Mouse (Mus musculus) mature B cell (primary cell): ENCODE results near the gene Ddx41.

Source experiments
- in situ Hi-C: fragments of 300-500 bp; cut with MboI; formaldehyde crosslinking; loops from 2 replicates; pipeline ENCODE4 v1.14.3; 2019

Gene Ddx41

DNA sequence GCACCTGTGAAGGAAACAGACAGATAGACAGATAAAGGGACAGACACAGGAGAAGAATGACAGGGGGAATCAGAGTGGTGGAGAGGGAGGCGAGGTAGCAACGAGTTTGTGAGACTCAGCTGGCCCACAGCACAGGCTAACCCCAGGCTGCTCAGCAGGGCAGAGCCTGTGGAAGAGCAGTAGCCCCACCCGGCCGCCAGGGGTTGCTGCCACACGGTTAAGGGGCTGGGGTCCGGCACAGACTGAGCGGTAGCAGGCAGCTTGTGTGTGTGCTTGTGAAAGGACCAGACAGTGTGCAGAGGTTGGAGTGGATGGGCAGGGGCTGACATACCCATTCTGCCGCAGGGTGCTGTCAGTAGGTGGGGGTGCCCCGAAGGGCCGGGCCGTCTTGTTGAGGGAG, 28.6 kb downstream of the Ddx41 start:
- in situ Hi-C loops: no loop called here

DNA sequence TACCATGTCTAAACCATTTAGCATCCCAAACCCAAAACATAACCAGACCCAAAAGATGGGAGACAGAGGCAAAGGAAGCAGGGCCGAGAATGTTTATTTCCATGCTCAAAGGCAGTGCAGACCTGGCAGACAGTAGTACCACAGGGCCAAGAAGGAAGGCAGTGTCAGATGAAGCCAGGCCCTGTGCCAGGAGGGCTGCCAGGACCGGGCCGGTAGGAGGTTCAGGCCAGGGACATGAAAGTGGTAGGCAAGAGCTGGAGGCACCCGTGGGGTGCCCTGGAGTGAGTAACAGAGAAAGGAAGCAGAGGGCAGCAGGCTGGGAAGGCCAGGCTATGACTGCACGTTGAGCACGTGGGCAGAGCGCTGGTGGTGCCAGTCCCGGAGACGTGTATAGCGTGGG, 29.8 kb downstream of the Ddx41 start:
- in situ Hi-C loops: no loop called here

DNA sequence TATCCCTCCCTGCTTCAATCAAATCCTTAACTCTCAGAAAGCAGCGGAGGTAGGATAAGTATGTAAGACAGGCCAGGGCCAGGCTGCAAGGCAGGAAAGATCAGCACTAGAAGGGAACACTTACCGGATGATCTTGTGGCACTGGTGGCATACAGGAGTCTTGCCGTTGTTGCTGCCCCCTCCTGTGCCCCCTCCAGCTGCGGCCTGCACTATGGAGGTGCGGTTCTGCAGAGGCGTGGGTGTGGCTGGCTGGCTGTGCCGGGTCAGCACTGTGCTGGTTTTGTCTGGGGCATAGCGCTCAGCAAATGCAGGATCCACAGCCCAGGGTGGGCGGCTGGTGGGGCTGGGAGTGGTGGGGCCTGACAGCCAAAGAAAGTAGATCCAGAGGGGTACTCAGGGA, 30.6 kb downstream of the Ddx41 start:
- in situ Hi-C loops: no loop called here

- in situ Hi-C loops: no loop called here
Observed at GRCm38 (mm10) chr13:55504390-55504789, 32.1 kb downstream of the Ddx41 start.

DNA sequence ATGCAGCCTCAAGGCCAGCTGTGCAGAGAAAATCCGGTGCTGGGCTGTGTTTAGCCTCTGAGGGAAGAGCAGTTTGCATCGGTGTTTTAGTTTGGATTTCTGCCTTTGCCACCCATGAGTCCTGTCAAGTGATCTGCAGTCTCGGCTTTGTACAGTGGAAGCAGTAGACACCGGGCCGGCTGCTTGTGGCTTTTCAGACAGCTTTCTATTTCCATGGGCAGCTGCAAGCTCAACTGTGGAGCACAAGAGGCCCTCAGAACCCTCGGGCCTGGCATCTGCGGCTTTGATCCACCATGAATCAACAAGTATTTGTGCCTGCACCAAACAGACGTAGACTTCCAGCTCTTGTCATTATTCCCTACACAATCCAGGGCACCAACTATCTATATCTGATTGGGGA, 34.1 kb downstream of the Ddx41 start:
- in situ Hi-C loops: no loop called here

DNA sequence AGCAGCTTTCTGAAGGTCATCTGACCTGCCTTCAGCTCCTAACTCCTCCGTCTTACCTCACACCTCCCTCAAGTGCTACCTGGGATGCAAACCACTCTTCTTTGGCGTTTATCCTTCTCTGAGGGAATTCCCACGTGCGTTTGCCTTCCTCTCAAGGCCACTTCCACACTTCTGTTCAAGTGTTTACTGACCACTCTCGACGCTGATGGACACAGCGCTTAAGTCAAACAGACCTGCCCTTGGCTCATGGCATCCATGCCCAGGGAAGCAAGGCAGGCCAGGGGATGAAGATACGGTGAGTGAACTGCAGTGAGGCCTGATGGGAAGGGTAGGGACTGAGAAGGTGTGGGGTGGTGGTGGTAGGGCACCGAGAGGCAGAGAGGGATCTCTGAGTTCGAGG, 35.9 kb downstream of the Ddx41 start:
- in situ Hi-C loops: no loop called here

DNA sequence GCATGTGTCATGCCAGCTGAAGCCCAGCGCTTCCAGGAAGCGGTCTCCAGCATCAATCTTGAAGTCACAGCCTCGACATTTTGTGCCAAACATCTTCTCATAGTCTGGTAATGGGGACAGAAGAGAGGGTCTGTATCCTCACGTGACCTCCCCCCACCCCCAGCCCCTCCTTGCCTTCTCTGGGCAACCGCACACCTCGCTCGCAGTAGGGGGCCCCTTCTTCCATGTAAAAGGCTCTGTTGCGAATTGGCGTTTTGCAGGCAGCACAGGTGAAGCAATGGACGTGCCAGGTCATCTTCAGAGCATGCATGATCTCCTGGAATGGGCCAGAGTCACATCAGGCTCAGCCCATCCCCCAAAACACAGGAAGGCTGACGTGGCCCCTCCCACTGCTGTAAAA, 37.6 kb downstream of the Ddx41 start:
- in situ Hi-C loops: no loop called here

- in situ Hi-C loops: no loop called here
Observed at GRCm38 (mm10) chr13:55496661-55497060, 39.8 kb downstream of the Ddx41 start.

GRCm38 (mm10) chr13:55495702-55496101, 40.8 kb downstream of the Ddx41 start:
- in situ Hi-C loops: no loop called here

- in situ Hi-C loops: no loop called here
Observed at GRCm38 (mm10) chr13:55494883-55495621, 41.4 kb downstream of the Ddx41 start.

DNA sequence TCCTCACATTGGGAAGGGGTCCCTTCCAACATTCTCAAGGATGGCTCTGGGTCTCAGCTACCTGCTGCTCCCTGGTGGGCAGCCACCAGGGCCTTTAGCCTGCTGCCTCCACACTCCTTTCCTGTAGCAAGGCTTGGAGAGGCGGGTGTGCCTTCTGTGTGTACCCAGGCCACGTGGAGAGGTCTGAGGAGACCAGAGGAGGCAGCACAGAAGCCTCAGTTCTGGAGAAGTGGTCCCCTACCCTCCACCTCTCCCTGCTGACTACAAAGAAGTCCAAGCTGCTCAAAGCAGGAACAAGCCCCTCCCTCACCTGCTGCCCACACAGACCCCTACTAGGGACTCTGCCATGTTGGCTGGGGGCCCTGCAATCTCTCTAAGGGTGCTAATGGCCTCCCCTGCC, 42.2 kb downstream of the Ddx41 start:
- in situ Hi-C loops: no loop called here

- in situ Hi-C loops: no loop called here
Observed at GRCm38 (mm10) chr13:55487578-55488498, 48.6 kb downstream of the Ddx41 start, which contains the start of gene Dbn1. Gene Dbn1, minus strand, starts transcription at chr13:55488111.

- in situ Hi-C loops: no loop called here
Observed at GRCm38 (mm10) chr13:55486916-55487577, 49.4 kb downstream of the Ddx41 start.

DNA sequence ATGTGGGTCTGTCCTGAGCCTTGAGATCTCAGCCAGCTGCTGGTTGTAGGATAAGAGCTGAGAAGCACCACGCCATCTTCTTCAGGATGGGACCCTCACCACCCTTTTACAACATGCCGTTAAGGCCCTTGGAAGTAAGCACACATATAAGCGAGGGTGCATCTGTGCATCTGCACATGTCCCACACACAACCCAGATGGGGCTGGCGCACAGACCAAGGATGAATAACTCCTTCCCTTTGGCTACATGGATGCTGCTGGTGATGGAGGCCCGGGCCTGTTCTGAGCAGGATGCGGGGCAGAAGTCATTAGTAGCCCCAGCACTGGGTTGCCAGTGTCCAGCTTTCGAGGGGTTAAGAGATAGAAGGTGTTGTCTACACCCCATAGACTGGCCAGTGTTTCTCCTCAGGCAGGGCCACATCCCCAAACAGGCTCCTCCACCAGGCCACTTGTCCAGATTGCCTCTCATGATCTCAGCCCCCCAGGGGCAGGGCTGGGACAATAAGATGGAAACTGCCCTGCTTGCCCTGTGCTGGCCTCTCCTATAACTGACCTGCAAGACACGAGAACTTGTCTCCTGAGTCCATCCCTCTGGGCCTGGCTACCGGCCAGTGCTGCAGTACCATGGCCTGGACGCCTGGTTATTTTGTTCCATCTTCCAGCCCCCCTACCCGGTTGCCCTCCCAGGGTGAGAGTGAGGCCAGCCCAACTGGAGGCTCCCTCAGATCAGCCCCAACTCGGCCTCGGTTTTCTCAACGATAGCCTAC, 50.2 kb downstream of the Ddx41 start:
- in situ Hi-C loops: no loop called here

DNA sequence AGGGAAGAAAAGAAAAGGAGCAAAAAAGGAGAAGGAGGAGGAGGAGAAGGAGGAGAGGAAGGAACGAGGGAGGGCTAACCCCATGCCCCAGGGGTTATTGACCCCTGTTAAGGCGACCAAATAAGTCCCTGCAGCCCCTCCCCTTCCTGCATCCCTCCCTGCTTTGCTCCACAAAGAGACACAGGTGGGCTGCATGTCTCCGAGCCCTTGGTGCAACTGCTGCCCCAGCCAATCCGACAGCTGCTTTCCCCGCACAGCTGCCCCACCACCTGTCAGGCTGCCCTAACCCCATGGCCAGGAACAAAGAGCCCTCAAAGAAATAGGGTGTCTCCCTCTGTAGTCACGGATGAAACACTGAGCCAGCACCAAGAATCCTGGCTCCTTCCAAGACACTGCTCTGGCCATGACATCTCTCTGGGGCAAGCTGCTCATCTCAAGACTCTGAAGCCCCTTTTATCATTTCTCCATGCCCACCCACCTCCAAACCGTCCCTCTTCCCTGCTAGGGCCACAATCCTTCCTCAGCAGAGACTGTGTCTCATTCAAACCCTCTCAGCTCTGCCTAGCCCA, 51.9 kb downstream of the Ddx41 start:
- in situ Hi-C loops: no loop called here

DNA sequence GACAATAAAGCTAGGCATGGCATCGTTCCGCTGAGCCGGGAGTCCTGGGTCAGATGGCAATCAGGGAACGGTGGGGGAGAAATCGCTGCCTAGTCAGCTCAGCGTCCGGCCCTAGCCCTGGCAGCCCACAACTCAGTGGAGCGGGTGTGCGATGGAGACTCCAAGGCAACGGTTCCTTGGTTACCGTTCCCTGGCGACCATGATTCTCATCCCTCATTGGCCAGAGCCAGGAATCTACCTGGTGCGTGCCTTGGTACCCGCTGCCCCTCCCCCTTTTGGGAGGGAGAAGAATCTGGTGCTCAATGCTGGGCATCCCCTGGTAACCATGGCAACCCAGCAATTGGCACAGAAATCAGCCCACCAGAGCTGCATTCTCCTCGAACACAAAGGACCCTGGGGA, 52.9 kb downstream of the Ddx41 start:
- in situ Hi-C loops: no loop called here

- in situ Hi-C loops: no loop called here
Observed at GRCm38 (mm10) chr13:55483071-55483470, 53.4 kb downstream of the Ddx41 start.

DNA sequence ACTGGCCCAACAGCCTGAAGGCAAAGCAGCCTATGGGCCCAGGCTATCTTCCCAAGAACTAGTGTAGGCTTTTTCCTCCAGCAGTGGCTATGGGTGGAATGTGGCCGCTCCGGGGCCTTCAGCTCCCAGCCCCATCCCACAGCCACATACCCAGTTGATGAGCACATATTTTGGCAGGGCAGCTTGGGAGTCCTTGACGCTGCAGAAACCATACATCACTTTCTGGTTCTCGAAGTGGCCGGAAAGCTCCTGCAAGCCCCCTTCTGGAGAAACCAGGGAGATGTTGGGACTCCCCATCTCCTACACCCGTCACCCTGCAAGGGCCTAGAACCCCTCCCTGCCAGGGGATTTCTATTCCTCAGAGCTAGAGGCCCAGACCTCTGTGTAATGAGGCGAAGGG, 53.9 kb downstream of the Ddx41 start:
- in situ Hi-C loops: no loop called here
